In the genomic region with DNA sequence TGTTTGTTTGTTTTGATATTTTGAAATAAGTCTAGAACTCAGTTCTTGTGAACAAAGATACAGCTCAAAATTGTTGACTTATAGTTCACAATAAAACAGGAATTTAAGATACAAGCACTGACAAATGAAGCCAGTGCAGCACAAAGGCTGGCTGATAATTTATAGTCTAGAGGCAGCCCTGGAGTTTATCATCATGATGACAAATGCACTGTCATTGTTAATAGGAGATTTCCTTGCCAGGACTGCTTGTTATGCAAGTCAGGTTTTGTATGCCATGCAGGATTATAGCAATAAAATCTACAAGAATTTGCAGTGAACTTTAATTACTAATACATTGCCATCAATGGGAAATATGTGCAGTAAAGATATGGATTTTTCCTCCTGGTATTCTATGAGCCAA, we compare ENCODE assay signal across 26 mouse cellular contexts.
DNase-seq lines count a peak whose midpoint lies in the region; ATAC-seq and TF ChIP-seq lines count a peak whose summit lies in the region.
"Had no signal": no experiment of that assay in that cellular context is flagged by ENCODE, and none has a peak within 500 bp of the region (broad histone marks: within the 10 kb centered on the region; RNA-seq: fewer than 3 reads in every experiment).

No protein-coding gene starts in this region.

- no peaks in the 10 kb centered on the region for H3K9me3 ChIP-seq in midbrain, postnatal 0 days (ENCODE audit: low read length)
- H3K9me3 ChIP-seq in midbrain, embryonic 13.5 days, result no peaks in the 10 kb centered on the region
- H3K9me3 ChIP-seq in hindbrain, embryonic 16.5 days (ENCODE audit: control insufficient read depth, low read length), result no peaks in the 10 kb centered on the region
- H3K9me3 ChIP-seq in neural tube, embryonic 15.5 days (replicated peaks), result no peaks in the 10 kb centered on the region
- H3K9me3 ChIP-seq: embryonic facial prominence, embryonic 13.5 days; heart, embryonic 15.5 days; midbrain, embryonic 12.5 days had no signal

- no peaks in the 10 kb centered on the region for H3K4me1 ChIP-seq in midbrain, postnatal 0 days (ENCODE audit: insufficient read depth, low read length)
- H3K4me1 ChIP-seq in midbrain, embryonic 13.5 days (replicated peaks), result no peaks in the 10 kb centered on the region
- no peaks in the 10 kb centered on the region for H3K4me1 ChIP-seq in hindbrain, embryonic 16.5 days (ENCODE audit: control insufficient read depth, insufficient read depth, low read depth, low read length)
- no peaks in the 10 kb centered on the region for H3K4me1 ChIP-seq in neural tube, embryonic 15.5 days
- H3K4me1 ChIP-seq: embryonic facial prominence, embryonic 13.5 days; heart, embryonic 15.5 days; midbrain, embryonic 12.5 days had no signal

- no peak overlapping the region for H3K27ac ChIP-seq in midbrain, postnatal 0 days (ENCODE audit: low read depth, low read length)
- no peak overlapping the region for H3K27ac ChIP-seq in midbrain, embryonic 13.5 days
- H3K27ac ChIP-seq in hindbrain, embryonic 16.5 days (ENCODE audit: low read depth, low read length), result no peak overlapping the region
- no peak overlapping the region for H3K27ac ChIP-seq in neural tube, embryonic 15.5 days (replicated peaks)
- H3K27ac ChIP-seq: embryonic facial prominence, embryonic 13.5 days; heart, adult 2 months; heart, embryonic 15.5 days; left cerebral cortex, adult 2 months; midbrain, embryonic 12.5 days had no signal

- peak; percentile 1 for DNase-seq in embryo, embryonic 11 days
- DNase-seq in embryo, embryonic 10.5 days (ENCODE audit: low spot score), result no peak
- peak; percentile 56 for DNase-seq in midbrain, postnatal 0 days (ENCODE audit: low spot score)
- DNase-seq in B cell, adult 2 months, result no peak
- DNase-seq in retina, embryonic 14.5 days (ENCODE audit: low spot score), result no peak
- DNase-seq: cerebellum, adult 18-20 months; cerebellum, postnatal 14 days; gastrocnemius, postnatal 25 days; heart, adult 2 months; heart, postnatal 36 days; kidney, adult 2 months; kidney, postnatal 10 days; liver, postnatal 0 days had no signal

- H3K27me3 ChIP-seq in midbrain, postnatal 0 days (ENCODE audit: insufficient read depth, low read length), result no peaks in the 10 kb centered on the region
- no peaks in the 10 kb centered on the region for H3K27me3 ChIP-seq in midbrain, embryonic 13.5 days
- no peaks in the 10 kb centered on the region for H3K27me3 ChIP-seq in hindbrain, embryonic 16.5 days (replicated peaks; ENCODE audit: control insufficient read depth, insufficient read depth, low read length)
- no peaks in the 10 kb centered on the region for H3K27me3 ChIP-seq in neural tube, embryonic 15.5 days (replicated peaks)
- H3K27me3 ChIP-seq: embryonic facial prominence, embryonic 13.5 days; heart, embryonic 15.5 days; midbrain, embryonic 12.5 days had no signal

- H3K4me3 ChIP-seq in midbrain, postnatal 0 days (ENCODE audit: low read depth, low read length), result no peak overlapping the region
- H3K4me3 ChIP-seq in midbrain, embryonic 13.5 days (replicated peaks), result no peak overlapping the region
- no peak overlapping the region for H3K4me3 ChIP-seq in hindbrain, embryonic 16.5 days (ENCODE audit: low read length)
- no peak overlapping the region for H3K4me3 ChIP-seq in neural tube, embryonic 15.5 days (replicated peaks)
- H3K4me3 ChIP-seq: embryonic facial prominence, embryonic 13.5 days; erythroblast, embryonic 14.5 days; heart, adult 2 months; heart, embryonic 15.5 days; left cerebral cortex, adult 2 months; midbrain, embryonic 12.5 days; myocyte had no signal

- H3K9ac ChIP-seq in midbrain, postnatal 0 days (replicated peaks; ENCODE audit: low read length, poor library complexity, severe bottlenecking), result no peak overlapping the region
- H3K9ac ChIP-seq in midbrain, embryonic 13.5 days (replicated peaks), result no peak overlapping the region
- no peak overlapping the region for H3K9ac ChIP-seq in hindbrain, embryonic 16.5 days (ENCODE audit: low read depth, low read length)
- H3K9ac ChIP-seq in neural tube, embryonic 15.5 days (replicated peaks), result no peak overlapping the region
- H3K9ac ChIP-seq: embryonic facial prominence, embryonic 13.5 days; heart, embryonic 15.5 days; liver, postnatal 0 days; midbrain, embryonic 12.5 days had no signal

- no peak overlapping the region for H3K4me2 ChIP-seq in midbrain, postnatal 0 days (ENCODE audit: low read depth, low read length, poor library complexity, severe bottlenecking)
- H3K4me2 ChIP-seq in midbrain, embryonic 13.5 days (replicated peaks), result no peak overlapping the region
- no peak overlapping the region for H3K4me2 ChIP-seq in hindbrain, embryonic 16.5 days (ENCODE audit: low read length)
- no peak overlapping the region for H3K4me2 ChIP-seq in neural tube, embryonic 15.5 days
- H3K4me2 ChIP-seq: embryonic facial prominence, embryonic 13.5 days; heart, embryonic 15.5 days; midbrain, embryonic 12.5 days had no signal

- no peaks in the 10 kb centered on the region for H3K36me3 ChIP-seq in midbrain, postnatal 0 days (ENCODE audit: insufficient read depth, low read length)
- H3K36me3 ChIP-seq in midbrain, embryonic 13.5 days, result no peaks in the 10 kb centered on the region
- H3K36me3 ChIP-seq in hindbrain, embryonic 16.5 days (ENCODE audit: control insufficient read depth, insufficient read depth, low read length), result no peaks in the 10 kb centered on the region
- H3K36me3 ChIP-seq in neural tube, embryonic 15.5 days, result no peaks in the 10 kb centered on the region
- H3K36me3 ChIP-seq: embryonic facial prominence, embryonic 13.5 days; heart, embryonic 15.5 days; midbrain, embryonic 12.5 days had no signal

- TF ChIP-seq CTCF in midbrain, postnatal 0 days (IDR thresholded peaks at IDR 0.05), result no peak

- no peak for ATAC-seq in midbrain, postnatal 0 days (ENCODE audit: low FRiP score)
- ATAC-seq in midbrain, embryonic 13.5 days, result no peak
- peak; percentile 85 for ATAC-seq in hindbrain, embryonic 16.5 days
- peak; percentile 74; the same call in 1 of the 2 replicates for ATAC-seq in neural tube, embryonic 15.5 days (ENCODE audit: low FRiP score)
- ATAC-seq: CD4-positive, CD25-positive, alpha-beta regulatory T cell, adult 4 months; forebrain, embryonic 16.5 days; liver, postnatal 0 days; lung, postnatal 0 days; Patski had no signal

Comparison
In these comparisons a context has a peak if more than half of its experiments do, and no peak if none do; other contexts are left out.
1. DNase-seq: peak in embryo, embryonic 11 days (single experiment) and midbrain, postnatal 0 days (single experiment); none in embryo, embryonic 10.5 days (single experiment), B cell, adult 2 months (0 of 2) and retina, embryonic 14.5 days (single experiment).
2. ATAC-seq: peak in hindbrain, embryonic 16.5 days (single experiment) and neural tube, embryonic 15.5 days (single experiment); none in midbrain, postnatal 0 days (single experiment) and midbrain, embryonic 13.5 days (single experiment).